Mouse (Mus musculus): ENCODE measurements around the gene Disc1.

The Disc1 gene

DNA sequence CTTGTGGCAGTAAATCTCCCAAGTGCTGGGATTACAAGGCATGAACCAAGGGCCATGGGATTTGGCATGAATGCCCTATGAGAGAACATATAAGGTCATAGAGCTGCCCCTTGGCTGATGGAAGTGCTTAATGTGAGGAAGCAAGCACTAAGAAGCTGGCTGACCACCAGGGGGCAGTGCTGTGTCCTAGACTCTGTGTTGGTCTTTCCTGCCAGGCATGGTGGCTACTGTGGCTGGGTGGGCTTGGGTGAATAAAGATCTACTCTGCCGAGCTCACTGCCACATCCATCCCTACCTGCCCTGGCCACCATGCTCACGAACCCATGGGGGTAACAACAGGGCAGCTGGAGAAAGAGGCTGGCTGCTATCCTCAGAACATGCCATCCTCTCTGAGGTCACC, 2.0 kb upstream of the Disc1 start:
- ChIA-PET POLR2A (interaction anchor here in 1 of 4 experiments (1.4 kb wide), 1 partner anchor 17 kb away, joined by 3 read pairs; no protein-coding TSS in a partner anchor), CTCF (interaction anchor here (0.6 to 1.9 kb wide), 21 partner anchors 11 to 908 kb away, joined by 3 to 12 read pairs (median 3); partner anchors contain the start of gene Tsnax (in 1 of the 4))

DNA sequence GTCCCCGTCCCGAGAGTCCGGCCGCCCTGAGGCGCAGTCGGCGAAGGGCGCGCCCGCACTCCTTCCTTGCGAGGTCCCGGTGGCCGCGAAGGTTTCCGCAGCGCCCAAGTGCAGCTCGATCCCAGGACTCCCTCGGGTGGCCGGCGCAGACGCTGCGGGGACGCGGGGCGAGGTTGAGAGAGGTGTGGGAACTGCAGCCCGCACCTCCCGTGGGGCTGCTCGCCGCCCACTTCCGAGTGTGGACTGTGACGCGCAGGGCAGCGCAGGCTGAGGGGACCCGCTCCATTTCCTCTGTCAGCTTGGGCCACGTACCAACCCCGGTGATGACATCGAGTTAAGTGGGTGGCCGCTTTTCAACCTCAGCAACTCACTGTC, 428 bp downstream of the Disc1 start:
- CTCF ChIA-PET, result interaction anchor here in 2 of 4 experiments (0.7 to 1.6 kb wide), 4 partner anchors 13 to 112 kb away, joined by 3 to 4 read pairs (median 3); no protein-coding TSS in a partner anchor

DNA sequence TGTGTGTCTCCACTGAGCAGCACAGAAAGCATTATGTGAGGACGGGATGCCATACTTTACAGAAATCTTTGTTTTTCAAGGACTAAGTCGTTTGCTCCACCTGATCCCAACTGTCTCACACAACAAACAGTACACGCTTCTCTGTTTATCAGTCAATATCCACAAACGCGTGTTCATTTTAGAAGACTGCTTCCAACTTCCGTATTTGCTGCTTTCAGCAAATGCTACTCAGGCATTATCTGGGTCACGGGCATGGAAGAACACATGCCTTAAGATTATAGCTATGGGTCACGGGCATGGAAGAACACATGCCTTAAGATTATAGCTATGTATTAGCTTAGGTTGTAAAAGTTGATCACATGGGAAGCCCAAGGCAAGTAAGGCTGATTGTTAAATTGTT, 6.9 kb downstream of the Disc1 start:
- POLR2A ChIA-PET, result no interaction called here
- CTCF ChIA-PET, result no interaction called here

More for the DNA sequence above, 428 bp downstream of the Disc1 start:
- POLR2A ChIA-PET, result interaction anchor here in 2 of 4 experiments (1.3 to 1.4 kb wide), 2 partner anchors 30 to 42 kb away, joined by 3 to 4 read pairs; partner anchors contain the start of gene Tsnax (in 1 of the 2)

DNA sequence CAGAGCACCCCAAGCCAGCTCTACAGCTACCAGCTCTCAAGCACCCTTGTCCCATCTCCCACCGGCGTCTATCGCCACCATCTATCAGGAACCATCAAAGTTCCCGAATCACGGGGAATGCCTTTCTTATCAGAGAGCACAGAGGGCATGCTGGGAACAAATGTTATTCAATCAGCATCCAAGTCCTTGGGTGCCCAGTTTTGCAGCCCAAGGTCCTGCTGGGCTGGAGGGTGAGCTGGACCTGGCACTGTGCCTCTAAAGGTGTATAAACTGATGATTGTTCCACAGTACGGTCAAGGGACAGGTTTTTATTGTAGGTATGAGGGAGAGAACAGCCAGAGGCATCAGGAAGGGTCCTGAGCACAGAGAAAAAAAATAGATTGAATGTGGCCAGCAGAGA, 11.6 kb downstream of the Disc1 start:
- POLR2A ChIA-PET, result no interaction called here

DNA sequence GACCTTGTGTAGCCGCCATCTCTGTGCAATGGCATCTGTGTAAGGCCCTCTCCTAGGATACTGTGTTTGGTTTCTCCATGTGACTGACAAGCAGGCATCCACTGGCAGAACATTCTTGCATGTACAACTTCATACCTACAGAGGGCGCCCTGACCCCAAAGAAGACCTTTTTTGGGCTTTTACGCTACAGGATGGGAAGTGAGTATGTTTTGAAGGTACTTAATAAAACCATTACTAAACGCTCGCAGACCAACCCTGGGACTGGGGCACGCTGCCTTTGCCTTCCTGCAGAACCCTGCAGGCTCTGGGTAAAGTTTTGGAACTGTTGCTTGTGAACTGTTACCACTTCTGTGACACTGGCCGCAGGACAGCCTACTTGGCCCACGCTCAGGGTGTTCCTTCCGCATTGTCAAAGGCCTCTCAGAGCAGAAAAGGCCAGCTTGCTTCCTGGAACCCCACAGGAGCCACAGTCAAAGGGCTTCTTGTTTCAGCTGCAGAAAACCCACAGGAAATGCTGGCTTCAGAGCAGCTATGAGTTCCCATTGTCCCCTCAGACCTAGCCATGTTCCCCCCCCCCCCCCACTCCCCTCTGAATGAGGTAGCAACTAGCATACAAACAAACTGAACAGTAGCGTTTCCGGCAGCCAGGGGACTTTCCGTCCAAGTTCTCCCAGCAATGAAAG, 13.1 kb downstream of the Disc1 start:
- CTCF ChIA-PET, result interaction anchor here (0.6 to 1.7 kb wide), 23 partner anchors 9 to 986 kb away, joined by 3 to 19 read pairs (median 3); partner anchors contain the start of genes Disc1 (in 1 of the 4) and Map10 (in 1 of the 4)

More for the DNA sequence above, 11.6 kb downstream of the Disc1 start:
- CTCF ChIA-PET, result interaction anchor here in 2 of 4 experiments (0.7 to 1.4 kb wide), 2 partner anchors 13 to 223 kb away, joined by 3 to 6 read pairs; no protein-coding TSS in a partner anchor

DNA sequence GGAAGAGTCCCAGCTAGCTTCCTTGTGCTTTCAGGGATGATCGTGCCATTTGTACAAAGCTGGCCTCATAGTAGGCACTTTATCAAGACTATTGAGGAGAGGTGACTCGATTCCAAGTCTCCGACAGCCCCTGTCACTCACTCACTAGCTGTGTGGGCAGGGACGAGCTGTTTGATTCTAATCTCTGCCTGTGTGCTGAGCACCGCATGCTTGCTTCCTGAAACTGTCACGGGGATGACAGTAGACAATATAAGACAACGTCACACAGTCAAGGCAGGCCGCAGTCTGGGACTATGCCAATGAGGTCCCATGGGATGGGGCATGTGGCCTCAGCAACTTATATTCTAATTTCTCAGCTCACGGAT, 13.6 kb downstream of the Disc1 start:
- CTCF ChIA-PET, result interaction anchor here (0.6 to 1.7 kb wide), 16 partner anchors 9 to 883 kb away, joined by 3 to 19 read pairs (median 4); partner anchors contain the start of genes Disc1 (in 1 of the 4) and Map10 (in 1 of the 4)
- POLR2A ChIA-PET, result interaction anchor here in 2 of 4 experiments (0.5 to 0.8 kb wide), 3 partner anchors 13 to 513 kb away, joined by 3 to 4 read pairs (median 3); no protein-coding TSS in a partner anchor

More for the DNA sequence above, 13.1 kb downstream of the Disc1 start:
- POLR2A ChIA-PET, result interaction anchor here in 2 of 4 experiments (0.5 to 0.8 kb wide), 3 partner anchors 14 to 513 kb away, joined by 3 to 4 read pairs (median 3); no protein-coding TSS in a partner anchor

DNA sequence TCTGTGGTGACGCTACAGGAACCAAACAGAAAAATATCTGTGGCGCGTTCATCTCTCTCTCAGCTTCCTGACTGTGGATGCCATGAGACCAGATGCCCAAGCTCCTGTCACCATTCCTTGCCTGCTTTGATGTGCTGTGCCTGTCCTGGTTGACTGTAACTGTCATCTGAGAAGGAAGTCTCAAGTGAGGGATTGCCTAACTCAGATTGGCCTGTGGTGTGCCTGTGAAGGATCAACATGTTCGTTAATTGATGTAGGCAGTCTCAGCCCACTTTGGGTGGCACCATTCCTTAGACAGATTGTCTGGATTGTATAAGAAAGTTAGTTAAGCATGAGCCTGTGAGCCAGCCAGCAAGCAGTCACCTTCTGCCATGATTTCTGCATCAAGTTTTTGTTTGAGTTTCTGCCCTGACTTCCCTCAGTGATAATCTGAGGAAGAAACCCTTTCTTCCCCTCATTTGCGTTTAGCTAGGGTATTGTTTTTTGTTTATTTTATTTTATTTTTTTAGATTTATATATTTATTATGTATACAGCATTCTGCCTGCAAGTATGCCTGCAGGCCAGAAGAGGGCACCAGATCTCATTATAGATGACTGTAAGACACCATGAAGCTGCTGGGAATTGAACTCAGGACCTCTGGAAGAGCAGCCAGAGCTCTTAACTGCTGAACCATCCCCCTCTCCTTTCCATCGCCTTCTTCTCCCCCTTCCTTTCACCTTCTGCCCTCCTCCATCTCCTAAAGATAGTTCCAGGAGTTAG, 14.3 kb downstream of the Disc1 start:
- ChIA-PET CTCF (interaction anchor here (0.6 to 1.8 kb wide), 34 partner anchors 9 to 882 kb away, joined by 3 to 12 read pairs (median 4); partner anchors contain the start of genes Disc1 (in 1 of the 4) and Pcnx2 (in 1 of the 4)), POLR2A (interaction anchor here in 3 of 4 experiments (0.8 to 1.4 kb wide), 4 partner anchors 17 to 30 kb away, joined by 3 to 4 read pairs (median 3); no protein-coding TSS in a partner anchor)

DNA sequence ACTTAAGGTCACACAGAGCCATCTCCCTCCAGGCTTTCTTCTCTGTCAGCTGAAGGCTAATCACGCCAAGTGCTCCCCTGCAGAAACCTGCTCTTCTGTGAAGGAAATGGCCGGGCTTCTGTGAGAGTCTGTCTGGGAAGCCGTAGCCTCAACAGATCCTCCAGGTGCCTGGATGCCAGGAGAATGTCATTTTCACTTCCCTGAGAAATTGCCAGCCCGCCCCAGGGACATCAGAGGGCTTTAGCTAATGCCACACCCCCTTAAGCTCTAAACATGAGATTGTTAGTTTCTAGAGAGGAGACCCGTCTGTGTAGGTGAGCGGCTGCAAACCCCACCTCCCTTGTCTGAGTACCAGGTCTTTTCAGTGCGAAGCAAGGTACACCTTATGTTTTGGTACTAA, 15.3 kb downstream of the Disc1 start:
- CTCF ChIA-PET, result interaction anchor here (0.6 to 1.8 kb wide), 23 partner anchors 10 to 829 kb away, joined by 3 to 12 read pairs (median 4); partner anchors contain the start of genes Disc1 (in 1 of the 4) and Pcnx2 (in 1 of the 4)

DNA sequence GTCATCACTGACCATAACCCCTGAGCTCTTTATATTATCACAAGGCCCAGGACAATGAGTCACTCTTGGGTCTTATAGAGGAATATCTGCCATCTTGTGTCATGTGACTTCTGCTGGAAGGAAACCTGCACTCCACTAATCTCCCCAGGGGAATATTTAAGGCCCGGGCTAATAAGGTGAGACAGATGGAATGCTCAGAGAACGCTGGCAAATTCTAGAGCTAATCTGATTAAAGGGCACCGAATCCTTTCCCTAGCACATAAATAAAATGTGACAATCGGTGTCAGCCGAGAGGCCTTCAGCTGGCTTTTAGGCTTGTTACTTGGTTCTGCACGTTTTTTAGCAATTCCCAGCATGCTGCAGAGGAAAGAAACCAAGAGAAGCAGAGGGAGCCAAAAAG, 15.7 kb downstream of the Disc1 start:
- ChIA-PET POLR2A (interaction anchor here in 1 of 4 experiments (1.2 to 1.4 kb wide), 2 partner anchors 12 to 18 kb away, joined by 3 read pairs; no protein-coding TSS in a partner anchor), CTCF (interaction anchor here in 3 of 4 experiments (0.6 to 1.8 kb wide), 7 partner anchors 11 to 796 kb away, joined by 3 to 12 read pairs (median 4); no protein-coding TSS in a partner anchor)

More for the DNA sequence above, 15.3 kb downstream of the Disc1 start:
- POLR2A ChIA-PET, result interaction anchor here in 2 of 4 experiments (1.2 to 1.4 kb wide), 4 partner anchors 12 to 26 kb away, joined by 3 to 4 read pairs (median 3); no protein-coding TSS in a partner anchor

DNA sequence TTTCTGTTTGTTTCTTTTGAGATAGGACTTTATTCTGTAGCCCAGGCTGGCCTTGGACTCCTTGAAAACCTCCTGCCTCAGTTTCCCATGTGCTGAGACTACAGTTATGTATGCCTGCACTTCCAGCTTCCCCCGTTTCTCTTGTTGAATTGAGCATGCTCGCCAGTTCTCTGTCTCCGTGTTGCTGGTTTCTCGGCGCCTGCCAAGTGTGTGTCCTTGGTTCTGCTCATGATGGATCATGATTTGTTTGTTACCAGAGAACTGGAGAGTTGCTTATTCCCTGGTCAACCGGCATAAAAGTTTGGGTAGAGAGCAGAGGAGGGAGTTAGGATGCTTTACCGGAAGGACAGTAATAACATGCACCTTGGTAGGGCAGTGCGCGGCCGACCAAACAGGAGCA, 20.1 kb downstream of the Disc1 start:
- ChIA-PET POLR2A (no interaction called here), CTCF (no interaction called here)

DNA sequence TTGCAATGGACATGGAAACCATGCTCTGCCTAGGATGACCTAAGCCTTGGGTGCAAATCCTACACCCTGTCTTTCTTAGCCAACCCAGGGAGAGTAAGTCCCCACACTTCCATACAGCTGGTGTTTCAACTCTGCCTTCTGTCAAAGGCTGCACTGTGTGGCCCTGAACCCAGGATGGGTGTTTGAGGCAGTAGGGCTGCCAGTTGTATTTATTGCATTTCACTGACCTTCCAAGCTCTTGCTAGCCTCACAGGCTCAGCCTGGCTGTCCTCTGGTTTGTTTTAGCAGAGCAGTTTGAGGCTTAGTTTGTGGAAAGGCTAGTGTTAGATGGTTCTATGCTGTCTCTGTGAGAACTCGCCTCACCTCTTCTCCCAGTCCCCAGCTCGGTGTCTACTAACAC, 20.6 kb downstream of the Disc1 start:
- ChIA-PET POLR2A (no interaction called here), CTCF (interaction anchor here in 1 of 4 experiments (0.7 kb wide), 1 partner anchor 23 kb away, joined by 3 read pairs; no protein-coding TSS in a partner anchor)

DNA sequence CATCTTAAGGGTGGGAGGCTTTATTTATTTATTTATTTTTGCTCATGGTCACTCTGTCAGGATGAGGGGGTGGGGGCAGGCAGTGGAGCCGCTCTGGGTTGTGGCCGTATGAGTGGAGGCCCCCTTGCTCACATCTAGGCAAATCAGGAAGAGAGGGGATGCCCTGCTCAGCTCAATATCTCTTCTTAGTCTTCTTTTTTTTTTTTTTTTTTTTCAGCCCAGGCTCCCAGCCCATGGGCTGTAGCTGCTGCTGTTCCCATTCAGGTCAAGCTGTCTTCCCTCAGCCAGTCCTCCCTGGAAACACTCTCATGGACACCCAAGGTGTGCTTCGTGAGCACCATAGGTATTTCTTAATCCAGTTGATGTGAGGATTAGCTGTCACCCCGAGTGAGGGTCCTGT, 21.4 kb downstream of the Disc1 start:
- CTCF ChIA-PET, result interaction anchor here in 2 of 4 experiments (0.6 to 0.7 kb wide), 4 partner anchors 24 to 744 kb away, joined by 3 to 7 read pairs (median 3); no protein-coding TSS in a partner anchor
- POLR2A ChIA-PET, result interaction anchor here in 2 of 4 experiments (0.6 to 0.7 kb wide), 2 partner anchors 170 to 566 kb away, joined by 3 to 4 read pairs; no protein-coding TSS in a partner anchor

DNA sequence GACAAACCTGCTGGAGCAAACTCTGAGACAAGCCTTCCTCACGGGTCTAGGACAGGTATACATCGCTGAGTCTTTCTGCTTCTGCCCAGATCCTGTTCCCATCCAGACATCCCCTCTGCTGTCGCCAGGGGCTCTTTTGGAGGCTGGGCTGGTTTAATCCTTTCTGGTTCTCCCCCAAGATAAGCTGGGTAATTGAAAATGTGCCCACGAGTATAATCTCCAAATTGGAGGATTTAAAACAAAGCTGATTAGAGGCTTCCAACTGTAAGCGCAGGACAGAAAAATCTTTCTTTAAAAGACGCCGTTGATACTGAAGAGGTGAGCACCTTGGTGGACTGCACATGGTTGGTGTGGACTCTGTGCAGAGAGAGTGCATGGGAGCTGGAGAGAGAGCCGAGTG, 23.3 kb downstream of the Disc1 start:
- ChIA-PET CTCF (interaction anchor here in 1 of 4 experiments (0.6 to 1.4 kb wide), 2 partner anchors 9 to 1224 kb away, joined by 3 read pairs; no protein-coding TSS in a partner anchor), POLR2A (interaction anchor here in 1 of 4 experiments (0.5 to 0.6 kb wide), 2 partner anchors 145 to 147 kb away, joined by 3 to 4 read pairs; no protein-coding TSS in a partner anchor)

DNA sequence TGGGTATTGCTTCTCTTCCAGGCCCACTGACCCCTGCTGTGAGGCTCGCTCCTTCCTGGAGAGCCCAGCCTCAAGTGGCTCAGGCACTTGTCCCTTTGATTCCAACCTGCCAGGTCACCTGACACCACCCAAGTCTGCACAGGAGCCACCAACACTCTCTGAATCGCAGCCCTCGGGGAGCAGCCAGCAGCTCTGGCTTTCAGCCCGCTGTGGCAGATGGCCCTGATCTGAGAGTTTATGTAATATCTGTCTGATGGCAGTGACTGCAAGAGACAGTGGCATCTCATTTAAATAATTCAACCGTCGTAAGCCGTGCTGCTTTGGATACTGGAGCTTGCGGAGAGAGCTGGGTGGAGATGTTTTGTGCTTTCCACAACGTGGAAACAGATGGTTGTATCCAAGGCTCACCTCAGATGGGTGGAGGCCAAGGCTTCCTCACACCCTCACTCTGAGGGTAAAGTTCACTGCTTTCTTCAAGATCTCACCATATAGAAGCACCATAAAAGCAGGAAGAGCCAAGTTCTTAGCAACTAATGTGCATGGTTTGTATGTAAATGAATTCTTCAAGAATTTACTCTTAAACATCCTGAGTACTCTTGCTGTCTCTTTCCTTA, 24.9 kb downstream of the Disc1 start:
- ChIA-PET CTCF (no interaction called here), POLR2A (no interaction called here)

DNA sequence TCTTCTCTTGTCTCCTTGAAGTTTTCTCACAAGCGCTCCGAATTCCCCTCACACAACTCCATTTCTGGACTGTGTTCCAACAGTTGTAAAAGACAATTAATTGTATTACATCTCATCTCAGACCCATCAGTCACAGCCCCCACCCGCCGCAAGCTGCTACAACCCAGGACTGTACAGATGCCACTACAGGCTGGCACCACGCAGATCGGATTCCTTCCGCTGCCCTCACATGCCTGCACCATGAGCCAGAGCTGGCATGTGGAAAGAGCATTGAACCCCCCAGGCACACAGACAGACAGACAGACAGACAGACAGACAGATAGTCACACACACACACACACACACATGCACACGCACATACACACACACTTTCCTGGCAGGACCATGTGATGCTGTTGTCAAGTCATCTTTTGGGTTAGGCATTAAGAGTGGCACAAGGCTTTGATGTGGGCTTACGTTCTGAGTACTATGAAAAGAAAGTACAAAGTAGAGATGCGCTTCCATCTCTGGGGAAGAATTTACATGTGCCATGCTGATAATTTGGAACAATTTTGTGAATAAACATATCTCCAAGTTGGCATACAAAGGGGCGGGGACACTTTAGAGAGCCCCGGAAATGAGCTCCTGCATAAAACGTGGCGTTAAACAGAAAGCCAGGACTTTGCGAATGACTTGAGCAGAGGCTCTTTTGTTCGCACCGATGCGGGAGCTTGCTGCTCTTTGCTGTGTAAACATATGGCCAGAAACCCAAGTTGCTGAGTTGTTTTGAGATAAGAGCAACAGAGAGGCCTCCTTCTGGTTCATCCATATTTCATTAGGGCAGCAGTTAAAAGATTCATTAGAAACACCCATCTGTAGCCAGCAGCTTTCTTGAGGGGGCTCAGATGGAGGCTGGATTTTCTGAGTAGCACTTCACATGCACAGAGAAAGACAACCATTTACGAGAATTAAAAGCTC, 26.7 kb downstream of the Disc1 start:
- ChIA-PET CTCF (interaction anchor here in 1 of 4 experiments (0.6 to 1.8 kb wide), 2 partner anchors 12 to 579 kb away, joined by 3 to 5 read pairs; no protein-coding TSS in a partner anchor), POLR2A (interaction anchor here in 2 of 4 experiments (0.5 to 1.3 kb wide), 2 partner anchors 13 kb away, joined by 4 to 6 read pairs; no protein-coding TSS in a partner anchor)

DNA sequence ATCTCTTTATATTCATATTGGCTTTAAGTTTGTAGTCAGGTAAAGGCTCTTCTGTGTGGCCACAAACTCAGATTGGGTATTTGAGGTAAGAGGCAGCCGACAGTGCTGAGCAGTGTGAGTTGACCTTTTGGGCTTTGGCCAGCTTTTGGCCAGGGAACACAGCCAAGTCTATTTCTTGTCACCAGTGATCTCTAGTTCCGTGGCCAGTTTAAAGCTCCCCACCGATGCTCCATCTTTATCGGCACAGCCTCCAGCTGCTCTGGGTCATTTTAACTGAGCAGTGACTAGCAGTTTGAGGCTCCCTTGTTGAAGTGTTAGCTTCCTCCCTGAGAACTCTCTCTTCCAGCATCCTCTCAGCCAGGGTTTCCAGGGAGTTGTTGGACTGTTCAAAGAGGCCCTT, 29.8 kb downstream of the Disc1 start:
- CTCF ChIA-PET, result interaction anchor here in 1 of 4 experiments (0.6 kb wide), 2 partner anchors 100 to 476 kb away, joined by 3 read pairs; no protein-coding TSS in a partner anchor
- POLR2A ChIA-PET, result no interaction called here

DNA sequence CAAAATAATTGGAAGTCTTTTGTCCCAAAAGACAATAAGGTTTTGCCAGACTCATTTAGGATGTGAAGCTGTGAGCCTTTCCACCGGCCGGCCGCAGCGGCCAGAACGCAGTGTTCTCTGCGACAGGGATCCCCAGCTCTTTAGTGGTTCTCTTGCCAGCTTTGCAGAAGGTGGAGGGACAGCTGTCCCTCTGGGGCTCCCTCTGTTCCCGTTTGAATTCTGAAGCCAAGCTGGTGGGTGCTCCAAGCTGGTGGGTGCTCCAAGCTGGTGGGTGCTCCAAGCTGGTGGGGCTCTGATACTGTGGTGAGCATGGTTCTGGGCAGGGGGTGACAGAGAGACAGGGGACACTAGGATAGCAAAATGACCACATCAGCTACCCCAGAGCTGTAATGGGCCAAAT, 30.5 kb downstream of the Disc1 start:
- POLR2A ChIA-PET, result no interaction called here

More for the DNA sequence above, 30.5 kb downstream of the Disc1 start:
- CTCF ChIA-PET, result no interaction called here

All from embryonic stem cell, embryonic (primary cell).